Mouse (Mus musculus): ENCODE measurements around the gene Atg3. TPM values are rescaled to one million over a fixed set of nuclear protein-coding genes. Genes with fewer than 3 reads are reported as not detected.

The Atg3 gene
- total and polyA plus RNA-seq, 2 experiments from 2014 or later = 11.7 to 53.0 TPM

DNA sequence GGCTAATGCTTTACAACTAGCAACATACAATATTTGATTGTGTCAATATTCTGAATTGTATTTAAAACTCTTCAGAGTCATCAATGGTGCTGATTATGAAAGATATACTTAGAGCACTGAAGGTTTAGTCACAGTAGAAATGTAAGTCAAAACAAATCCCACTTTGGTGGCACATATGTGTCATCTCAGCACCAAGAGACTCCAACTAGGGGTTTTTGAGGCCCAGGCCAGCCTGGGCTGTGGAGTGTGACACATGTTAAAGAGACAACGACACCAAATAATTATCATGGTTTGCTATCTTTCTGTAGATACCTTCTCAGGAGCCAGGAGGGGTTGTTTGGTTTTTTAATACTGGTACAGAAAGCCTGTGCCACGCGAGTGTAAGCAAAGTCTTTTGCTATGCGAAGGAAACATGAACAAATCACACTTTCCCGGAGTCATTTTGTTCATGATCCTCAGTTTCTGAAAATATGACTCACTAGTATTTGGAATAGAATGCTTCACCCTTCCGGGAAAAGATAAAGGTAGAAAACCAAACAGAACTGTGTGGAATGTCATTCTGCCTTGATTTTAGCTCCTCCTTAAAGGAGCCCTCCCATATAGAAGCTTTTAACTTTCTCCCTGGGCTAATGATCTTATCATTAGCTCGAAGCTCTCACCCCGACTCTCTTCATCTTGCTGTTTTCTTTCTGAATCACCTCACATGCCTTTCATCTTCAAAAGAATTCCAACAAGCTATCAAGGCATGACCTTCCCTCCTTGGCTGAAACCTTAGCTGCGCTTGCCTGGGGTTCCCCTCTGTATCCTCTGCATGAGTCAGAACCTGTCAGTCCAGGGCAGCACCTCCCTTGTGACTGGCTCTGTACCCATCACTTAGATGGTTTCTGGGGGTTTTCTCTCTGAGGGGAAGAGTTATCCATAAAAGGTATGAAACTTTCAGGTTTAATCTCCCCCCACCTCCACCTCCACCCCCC lies 34.1 kb upstream of the Atg3 start:
- Histone ChIP-seq H3K36me3 (ENCODE audit: insufficient read depth, low read length) (no peaks in the 10 kb centered on the region), H3K4me2 (ENCODE audit: low read depth, low read length) (no peak overlapping the region), H3K4me3 (ENCODE audit: low read length) (no peak overlapping the region), H3K9ac (replicated peaks; ENCODE audit: low read length) (no peak overlapping the region), H3K27me3 (ENCODE audit: insufficient read depth, low read length) (no peaks in the 10 kb centered on the region), H3K9me3 (ENCODE audit: low read length) (no peaks in the 10 kb centered on the region), H3K4me1 (ENCODE audit: insufficient read depth, low read length) (no peaks in the 10 kb centered on the region), H3K27ac (no peak overlapping the region)
- no peak for TF ChIP-seq CTCF (IDR thresholded peaks at IDR 0.05; ENCODE audit: low read depth)
- 80% methylated on average over 9 of the region's 9 CpGs for WGBS
- DNase-seq (ENCODE audit: low spot score) = no peak
- ATAC-seq = no peak

DNA sequence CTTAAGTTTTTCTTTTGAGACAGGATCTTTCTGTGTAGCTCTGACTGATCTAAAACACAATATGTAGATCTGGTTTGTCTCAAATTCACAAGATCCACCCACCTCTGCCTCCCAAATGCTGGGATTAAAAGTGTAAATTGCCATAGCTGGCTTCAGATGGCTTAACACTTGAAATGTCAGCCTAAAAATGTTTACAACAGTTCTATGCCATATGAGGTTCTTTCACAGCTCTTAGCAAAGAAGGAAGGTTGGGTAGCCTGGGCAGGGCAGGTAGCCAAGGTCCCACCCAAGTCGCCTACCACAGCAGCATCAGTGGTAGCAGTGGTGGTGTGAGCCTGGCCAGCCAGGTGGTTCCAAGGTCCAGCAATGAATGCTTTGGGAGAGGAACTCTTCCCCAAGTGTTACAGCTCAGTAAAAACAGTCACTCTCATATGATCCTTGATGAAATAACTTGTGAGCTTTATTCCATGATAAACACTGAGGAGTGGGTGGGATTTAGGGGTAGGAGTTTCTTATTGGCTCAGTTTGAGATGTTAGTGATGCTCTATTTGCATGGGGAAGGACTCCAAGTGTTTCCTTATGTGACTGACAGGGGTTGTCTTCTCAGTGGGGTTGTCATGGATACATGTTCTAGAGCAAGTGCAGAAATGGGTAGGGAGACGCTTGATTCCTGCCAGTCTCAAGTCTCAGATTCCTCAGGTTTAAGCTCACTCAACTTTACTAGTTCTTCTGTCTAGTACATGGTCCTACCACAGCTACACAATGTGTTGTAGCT lies 30.5 kb upstream of the Atg3 start:
- ATAC-seq (no peak), DNase-seq (ENCODE audit: low spot score) (no peak)
- H3K27me3 ChIP-seq (ENCODE audit: insufficient read depth, low read length) = no peaks in the 10 kb centered on the region
- no peaks in the 10 kb centered on the region for H3K36me3 ChIP-seq (ENCODE audit: insufficient read depth, low read length)
- H3K9me3 ChIP-seq (ENCODE audit: low read length) = no peaks in the 10 kb centered on the region
- no peaks in the 10 kb centered on the region for H3K4me1 ChIP-seq (ENCODE audit: insufficient read depth, low read length)
- no peak overlapping the region for H3K27ac ChIP-seq
- 85% methylated on average over 2 of the region's 2 CpGs for WGBS
- no peak overlapping the region for H3K9ac ChIP-seq (replicated peaks; ENCODE audit: low read length)
- H3K4me3 ChIP-seq (ENCODE audit: low read length) = no peak overlapping the region
- no peak overlapping the region for H3K4me2 ChIP-seq (ENCODE audit: low read depth, low read length)
- TF ChIP-seq CTCF (IDR thresholded peaks at IDR 0.05; ENCODE audit: low read depth) = no peak

- no peaks in the 10 kb centered on the region for H3K9me3 ChIP-seq (ENCODE audit: low read length)
- DNase-seq (ENCODE audit: low spot score) (no peak), ATAC-seq (no peak)
- H3K4me3 ChIP-seq (ENCODE audit: low read length) = no peak overlapping the region
- H3K4me2 ChIP-seq (ENCODE audit: low read depth, low read length) = no peak overlapping the region
- no peaks in the 10 kb centered on the region for H3K27me3 ChIP-seq (ENCODE audit: insufficient read depth, low read length)
- peak; percentile 28; the same call in 1 of the 2 replicates for TF ChIP-seq CTCF (IDR thresholded peaks at IDR 0.05; ENCODE audit: low read depth)
- H3K9ac ChIP-seq (replicated peaks; ENCODE audit: low read length) = no peak overlapping the region
- no peak overlapping the region for H3K27ac ChIP-seq
- H3K36me3 ChIP-seq (ENCODE audit: insufficient read depth, low read length) = peaks cover 35% of the 10 kb centered on the region
- 97% methylated on average over 5 of the region's 5 CpGs for WGBS
- H3K4me1 ChIP-seq (ENCODE audit: insufficient read depth, low read length) = no peaks in the 10 kb centered on the region
Observed at GRCm38 (mm10) chr16:45141711-45142110, 16.9 kb upstream of the Atg3 start.

GRCm38 (mm10) chr16:45142565-45142964 lies 16.0 kb upstream of the Atg3 start:
- Histone ChIP-seq H3K9ac (replicated peaks; ENCODE audit: low read length) (no peak overlapping the region), H3K9me3 (ENCODE audit: low read length) (no peaks in the 10 kb centered on the region), H3K36me3 (ENCODE audit: insufficient read depth, low read length) (peaks cover 39% of the 10 kb centered on the region), H3K27me3 (ENCODE audit: insufficient read depth, low read length) (no peaks in the 10 kb centered on the region), H3K4me3 (ENCODE audit: low read length) (no peak overlapping the region), H3K27ac (no peak overlapping the region), H3K4me1 (ENCODE audit: insufficient read depth, low read length) (no peaks in the 10 kb centered on the region), H3K4me2 (ENCODE audit: low read depth, low read length) (no peak overlapping the region)
- peak; percentile 47 for TF ChIP-seq CTCF (IDR thresholded peaks at IDR 0.05; ENCODE audit: low read depth)
- DNase-seq (ENCODE audit: low spot score) (peak; percentile 17), ATAC-seq (no peak)
- whole genome bisulfite sequencing = 92% methylated on average over 5 of the region's 5 CpGs

DNA sequence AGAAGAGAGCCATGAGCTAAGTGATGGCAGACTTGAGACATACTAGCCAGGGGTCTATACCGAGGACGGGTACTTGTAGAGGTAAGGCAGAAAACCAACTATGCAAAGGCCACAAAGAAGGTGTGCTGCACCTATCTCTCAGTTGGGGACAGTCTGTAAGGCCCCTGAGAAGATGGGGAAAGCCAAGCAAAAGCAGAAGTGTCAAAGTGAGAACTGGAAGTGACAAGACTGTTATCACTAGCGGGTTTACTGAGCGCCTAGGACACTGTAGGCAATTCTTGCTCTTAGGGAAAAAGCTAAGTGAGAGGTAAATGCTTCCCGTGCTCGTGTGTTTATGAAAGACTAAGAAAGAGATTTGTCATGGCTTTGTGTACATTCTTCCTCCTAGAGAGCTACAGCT lies 13.5 kb upstream of the Atg3 start:
- 91% methylated on average over 6 of the region's 6 CpGs for WGBS
- Histone ChIP-seq H3K4me3 (ENCODE audit: low read length) (no peak overlapping the region), H3K9me3 (ENCODE audit: low read length) (no peaks in the 10 kb centered on the region), H3K4me1 (ENCODE audit: insufficient read depth, low read length) (no peaks in the 10 kb centered on the region), H3K27me3 (ENCODE audit: insufficient read depth, low read length) (no peaks in the 10 kb centered on the region), H3K27ac (no peak overlapping the region), H3K4me2 (ENCODE audit: low read depth, low read length) (no peak overlapping the region), H3K36me3 (ENCODE audit: insufficient read depth, low read length) (peaks cover 36% of the 10 kb centered on the region), H3K9ac (replicated peaks; ENCODE audit: low read length) (no peak overlapping the region)
- DNase-seq (ENCODE audit: low spot score) = no peak
- ATAC-seq = no peak
- TF ChIP-seq CTCF (IDR thresholded peaks at IDR 0.05; ENCODE audit: low read depth) = no peak

GRCm38 (mm10) chr16:45148488-45149082 lies 10.0 kb upstream of the Atg3 start:
- no peak for TF ChIP-seq CTCF (IDR thresholded peaks at IDR 0.05; ENCODE audit: low read depth)
- DNase-seq (ENCODE audit: low spot score) (no peak), ATAC-seq (no peak)
- H3K9ac ChIP-seq (replicated peaks; ENCODE audit: low read length) = no peak overlapping the region
- no peaks in the 10 kb centered on the region for H3K9me3 ChIP-seq (ENCODE audit: low read length)
- no peak overlapping the region for H3K27ac ChIP-seq
- H3K4me3 ChIP-seq (ENCODE audit: low read length) = no peak overlapping the region
- no peaks in the 10 kb centered on the region for H3K4me1 ChIP-seq (ENCODE audit: insufficient read depth, low read length)
- H3K36me3 ChIP-seq (ENCODE audit: insufficient read depth, low read length) = peaks cover 30% of the 10 kb centered on the region
- H3K27me3 ChIP-seq (ENCODE audit: insufficient read depth, low read length) = no peaks in the 10 kb centered on the region
- WGBS = 94% methylated on average over 10 of the region's 10 CpGs
- no peak overlapping the region for H3K4me2 ChIP-seq (ENCODE audit: low read depth, low read length)
